Mouse (Mus musculus) testis, adult 2 months (tissue): ENCODE results near the gene Ccne1. TPM values are rescaled to one million over a fixed set of nuclear protein-coding genes. Genes with fewer than 3 reads are reported as not detected.

Experiments used
- H3K27ac ChIP-seq: fragments of 200-500 bp; 2 replicates; pipeline ENCODE4 v1.5.1; 2012; ENCODE audit warnings: low read depth, low read length; ENCODE audit not compliant: control insufficient read depth, insufficient read depth
- H3K27me3 ChIP-seq: fragments of 200-500 bp; 2 replicates; pipeline ENCODE4 v1.6.1; 2012; ENCODE audit warnings: mild to moderate bottlenecking, low read length, moderate library complexity; ENCODE audit not compliant: control insufficient read depth, insufficient read depth
- H3K36me3 ChIP-seq: fragments of 200-500 bp; 2 replicates; pipeline ENCODE4 v1.6.1; 2012; ENCODE audit warnings: mild to moderate bottlenecking, low read length; ENCODE audit not compliant: control insufficient read depth, insufficient read depth
- H3K4me1 ChIP-seq: fragments of 200-500 bp; 2 replicates; pipeline ENCODE4 v1.6.1; 2012; ENCODE audit warnings: low read length; ENCODE audit not compliant: control insufficient read depth, insufficient read depth
- H3K4me3 ChIP-seq: fragments of 200-500 bp; 2 replicates; pipeline ENCODE4 v1.5.1; 2012; ENCODE audit warnings: low read depth, mild to moderate bottlenecking, low read length, moderate library complexity, mixed read lengths; ENCODE audit not compliant: control insufficient read depth
- CTCF ChIP-seq: fragments of 200-500 bp; IDR thresholded peaks from 2 replicates; pipeline ENCODE4 v1.5.1; 2012; ENCODE audit warnings: low read depth, mild to moderate bottlenecking, inconsistent platforms, low read length, moderate library complexity; ENCODE audit not compliant: control insufficient read depth, insufficient read depth, insufficient replicate concordance
- POLR2A ChIP-seq: fragments of 200-500 bp; IDR thresholded peaks from 2 replicates; pipeline ENCODE4 v1.6.1; 2012; ENCODE audit warnings: low read depth, mild to moderate bottlenecking, inconsistent platforms, low read length, moderate library complexity; ENCODE audit not compliant: control insufficient read depth
- polyA plus RNA-seq: library from polyadenylated mRNA; depleted of rRNA; stranded (reverse); fragments of >200 nt; gene quantifications from 2 replicates; pipeline ENCODE4 v1.2.3, GENCODE M21; 2012; rRNA removed

Gene Ccne1
- 5.7 and 5.9 TPM in 2 replicates for polyA plus RNA-seq

DNA sequence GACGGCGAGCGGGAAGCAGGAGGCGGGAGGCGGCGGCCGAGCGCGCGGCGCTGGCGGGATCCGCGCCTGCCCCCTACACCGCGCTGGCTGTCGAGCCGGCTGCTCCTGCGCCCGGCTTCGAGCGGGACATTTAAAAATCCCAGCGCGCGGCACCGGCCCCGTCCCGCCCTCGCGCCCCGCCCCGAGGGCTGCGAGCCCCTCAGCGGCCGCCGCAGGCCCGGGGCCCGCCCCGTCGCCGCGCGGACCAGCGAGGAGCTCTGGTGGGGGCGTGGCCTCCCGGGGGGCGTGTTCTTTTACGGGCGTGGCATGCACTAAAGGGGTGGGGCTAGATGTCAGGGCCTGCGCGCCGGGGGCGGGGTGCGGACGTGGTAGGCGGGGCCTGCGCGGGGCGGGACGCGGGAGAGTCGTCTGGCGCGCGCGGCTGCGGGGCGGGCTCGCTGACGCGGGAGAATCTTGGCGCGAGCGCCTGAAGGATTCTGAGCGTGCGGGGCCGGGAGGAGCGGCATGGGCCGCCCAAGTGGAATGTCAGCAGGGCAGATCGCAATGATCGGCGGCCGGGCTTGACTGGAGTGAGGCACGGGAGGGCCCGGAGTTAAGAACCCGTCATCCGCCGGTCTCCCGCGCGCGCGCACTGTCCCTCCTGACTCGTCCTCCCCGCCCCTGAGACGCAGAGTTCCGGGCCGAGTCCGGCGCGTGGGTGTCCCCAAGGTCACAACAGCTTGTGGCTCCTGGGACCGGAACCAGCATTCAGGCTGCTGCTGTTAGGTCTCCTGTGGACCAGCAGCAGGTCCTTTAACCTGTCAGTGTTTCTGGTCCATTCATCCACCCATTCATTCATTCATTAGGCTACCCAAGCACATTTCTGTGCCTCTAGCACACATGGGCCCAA is at the start of gene Ccne1:
Gene Ccne1 (minus strand): TSS at position 164 of the 889 bp plus-strand sequence.
- peak within 1 kb of the TSS; percentile 95 for H3K4me3 ChIP-seq
- H3K36me3 ChIP-seq = no peaks in the 10 kb centered on the region
- no peak for TF ChIP-seq CTCF
- TF ChIP-seq POLR2A = 0 out of 2 replicates have a peak, but pooled peaks have one; percentile 33
- H3K27me3 ChIP-seq = no peaks in the 10 kb centered on the region
- H3K27ac ChIP-seq = peak within 1 kb of the TSS; percentile 64
- peaks cover 18% of the 10 kb centered on the region for H3K4me1 ChIP-seq

DNA sequence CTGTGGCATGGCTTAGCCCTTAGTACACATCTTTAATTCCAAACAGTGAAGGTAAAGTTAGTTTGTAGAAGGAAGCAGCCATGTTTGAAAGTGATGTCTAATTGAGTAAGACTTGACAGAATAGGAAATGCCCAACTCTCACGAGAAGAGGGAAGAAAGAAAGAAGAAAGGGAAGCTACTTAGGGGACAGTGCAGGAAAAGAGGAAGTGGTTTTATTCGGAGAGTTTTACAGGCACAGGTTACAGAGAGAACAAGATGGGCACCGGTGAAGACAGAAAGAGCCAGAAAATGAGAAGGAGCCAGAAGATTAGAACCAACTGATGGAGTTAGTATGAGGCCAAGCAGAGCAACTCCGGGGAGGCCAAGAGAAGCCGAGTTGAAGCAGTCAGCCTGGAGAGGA is 48.5 kb upstream of the Ccne1 start:
- no peaks in the 10 kb centered on the region for H3K36me3 ChIP-seq
- no peak overlapping the region for H3K4me3 ChIP-seq
- TF ChIP-seq POLR2A (no peak), CTCF (no peak)
- no peaks in the 10 kb centered on the region for H3K4me1 ChIP-seq
- no peak overlapping the region for H3K27ac ChIP-seq
- no peaks in the 10 kb centered on the region for H3K27me3 ChIP-seq

DNA sequence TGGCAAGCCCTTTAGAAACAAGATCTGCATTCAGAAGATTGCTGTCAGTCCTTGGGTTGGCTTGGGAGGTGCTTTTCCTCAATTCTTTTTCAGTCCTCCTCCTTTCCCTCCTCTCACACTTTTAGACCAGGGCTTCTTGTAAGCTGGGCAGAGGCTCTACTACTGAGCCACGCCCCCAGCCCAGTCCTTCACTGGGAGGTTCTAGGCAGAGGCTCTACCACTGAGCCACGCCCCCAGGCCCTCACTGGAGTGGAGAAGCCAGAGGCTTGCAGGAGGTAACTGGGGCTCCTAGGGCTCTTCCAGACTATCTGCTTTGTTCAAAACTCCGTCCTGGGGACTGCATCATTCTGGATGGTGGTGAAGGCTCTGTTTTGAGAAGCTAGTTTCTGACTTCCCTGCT is 45.2 kb upstream of the Ccne1 start:
- no peaks in the 10 kb centered on the region for H3K27me3 ChIP-seq
- H3K4me1 ChIP-seq = no peaks in the 10 kb centered on the region
- TF ChIP-seq POLR2A = no peak
- no peak for TF ChIP-seq CTCF

DNA sequence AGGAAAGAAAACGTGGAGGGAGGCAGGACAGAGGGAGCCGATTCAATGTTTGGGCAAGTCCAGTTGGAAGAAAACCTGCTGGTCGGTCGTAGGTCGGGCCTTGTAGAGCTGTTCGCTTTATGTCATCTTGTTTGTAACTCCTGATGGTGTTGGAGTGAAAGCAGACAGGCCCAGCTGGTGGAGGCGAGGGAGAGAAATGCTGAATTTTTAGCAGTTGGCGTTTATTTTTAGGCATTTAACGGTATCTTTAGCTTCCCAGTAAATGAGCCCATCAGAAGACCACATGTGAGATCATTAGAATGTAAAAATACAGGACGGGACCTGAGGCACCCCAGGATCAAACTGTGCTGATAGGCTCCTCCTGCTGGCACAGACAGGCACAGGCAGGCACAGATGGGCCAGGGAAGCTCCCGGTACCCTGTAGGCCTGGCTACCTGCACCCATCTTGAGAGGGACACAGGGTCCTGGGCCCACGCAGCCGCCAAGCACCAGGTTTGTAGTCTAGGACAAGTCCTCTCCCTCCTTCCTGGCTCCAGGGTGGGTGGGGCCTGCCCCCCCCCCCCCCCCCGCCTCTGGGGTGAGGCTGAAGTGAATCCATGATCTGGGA is 44.5 kb upstream of the Ccne1 start:
- Histone ChIP-seq H3K4me1 (no peaks in the 10 kb centered on the region), H3K27me3 (no peaks in the 10 kb centered on the region), H3K36me3 (no peaks in the 10 kb centered on the region), H3K27ac (no peak overlapping the region), H3K4me3 (no peak overlapping the region)
- TF ChIP-seq POLR2A = no peak
- no peak for TF ChIP-seq CTCF

More for the DNA sequence above, 45.2 kb upstream of the Ccne1 start:
- Histone ChIP-seq H3K4me3 (no peak overlapping the region), H3K27ac (no peak overlapping the region), H3K36me3 (no peaks in the 10 kb centered on the region)

DNA sequence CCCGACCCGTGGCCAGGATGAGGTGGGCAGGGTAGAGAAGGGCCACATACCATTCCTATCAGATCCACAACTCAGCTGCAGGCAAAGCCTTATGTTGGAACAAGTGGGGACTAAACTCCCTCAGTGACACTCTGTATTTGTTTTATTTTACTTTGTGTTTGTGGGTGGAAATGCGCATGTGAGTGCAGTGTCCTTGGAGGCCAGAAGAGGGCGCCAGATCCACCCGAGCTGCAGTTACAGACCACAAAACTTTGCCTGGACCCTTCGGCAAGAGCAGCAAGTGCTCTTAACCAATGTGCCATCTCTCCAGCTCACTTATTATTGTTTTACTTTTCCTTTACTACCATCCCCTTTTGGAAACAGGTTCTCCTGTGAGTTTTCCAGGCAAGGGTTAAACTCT is 40.1 kb upstream of the Ccne1 start:
- Histone ChIP-seq H3K36me3 (no peaks in the 10 kb centered on the region), H3K27me3 (no peaks in the 10 kb centered on the region), H3K4me3 (no peak overlapping the region), H3K4me1 (no peaks in the 10 kb centered on the region), H3K27ac (no peak overlapping the region)
- TF ChIP-seq CTCF (peak; percentile 74; the same call in 1 of the 2 replicates), POLR2A (no peak)

DNA sequence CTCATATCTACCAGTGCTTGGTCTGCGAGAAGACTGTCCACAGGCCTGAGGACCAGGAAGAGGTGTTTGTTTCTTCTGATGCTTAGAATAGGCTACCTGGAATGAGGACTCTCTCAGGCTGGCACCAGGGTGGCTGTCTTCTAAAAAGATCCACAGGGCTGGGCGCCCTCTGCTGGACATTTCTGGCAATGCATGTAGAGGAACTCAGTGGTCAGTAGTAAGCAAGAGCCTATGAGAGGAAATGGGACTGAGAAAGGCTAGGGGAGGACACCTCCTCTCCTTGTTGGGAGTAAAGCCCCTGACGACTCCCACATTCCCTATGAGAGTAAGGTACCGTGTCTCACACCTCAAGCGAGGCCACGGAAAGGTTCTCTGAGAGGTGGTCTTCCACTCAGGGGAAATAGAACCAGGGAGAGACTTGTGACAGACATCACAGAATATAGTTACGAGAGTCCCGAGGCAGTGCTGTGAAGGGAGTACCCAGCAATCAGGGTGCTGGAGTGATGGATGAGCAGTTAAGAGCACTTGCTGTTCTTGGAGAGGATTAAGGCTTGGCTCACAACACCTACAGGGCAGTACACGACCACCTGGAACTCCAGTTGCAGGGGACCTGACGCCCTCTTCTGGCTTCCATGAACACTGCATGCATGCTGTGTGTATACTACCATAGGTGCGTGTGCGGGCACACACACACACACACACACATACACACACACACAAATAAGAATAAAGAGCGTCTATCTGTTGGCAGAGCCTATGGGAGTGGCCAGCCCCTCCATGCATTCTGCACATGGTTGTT is 34.6 kb upstream of the Ccne1 start:
- Histone ChIP-seq H3K36me3 (no peaks in the 10 kb centered on the region), H3K4me1 (peaks cover 6% of the 10 kb centered on the region)

DNA sequence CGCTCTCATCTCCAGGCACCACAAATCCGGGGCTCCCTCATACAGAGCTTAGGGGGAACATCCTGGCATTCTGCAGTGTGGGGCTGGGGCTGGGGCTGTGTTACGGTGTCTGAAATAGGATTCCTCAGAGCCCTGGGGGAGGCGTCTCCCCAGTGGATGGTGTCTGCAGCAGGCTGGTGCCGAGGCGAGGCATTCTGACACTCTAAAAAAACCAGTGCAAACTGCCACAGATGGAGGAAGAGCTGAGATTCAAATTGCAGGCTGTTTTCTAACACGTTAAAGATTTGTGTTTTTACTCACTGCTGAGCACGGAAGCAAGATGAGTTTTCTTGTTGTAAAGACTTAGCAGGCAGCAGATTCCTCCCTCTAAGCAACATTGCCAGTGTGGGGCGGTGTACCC is 33.0 kb upstream of the Ccne1 start:
- Histone ChIP-seq H3K4me1 (peaks cover 6% of the 10 kb centered on the region), H3K27me3 (no peaks in the 10 kb centered on the region), H3K4me3 (no peak overlapping the region), H3K36me3 (no peaks in the 10 kb centered on the region), H3K27ac (no peak overlapping the region)
- TF ChIP-seq POLR2A = no peak

More for the DNA sequence above, 34.6 kb upstream of the Ccne1 start:
- H3K4me3 ChIP-seq = no peak overlapping the region
- H3K27ac ChIP-seq = no peak overlapping the region
- no peaks in the 10 kb centered on the region for H3K27me3 ChIP-seq
- TF ChIP-seq CTCF = peak; percentile 86
- no peak for TF ChIP-seq POLR2A
